Mouse (Mus musculus): ENCODE data around the gene Tas2r114.

The Tas2r114 gene

DNA sequence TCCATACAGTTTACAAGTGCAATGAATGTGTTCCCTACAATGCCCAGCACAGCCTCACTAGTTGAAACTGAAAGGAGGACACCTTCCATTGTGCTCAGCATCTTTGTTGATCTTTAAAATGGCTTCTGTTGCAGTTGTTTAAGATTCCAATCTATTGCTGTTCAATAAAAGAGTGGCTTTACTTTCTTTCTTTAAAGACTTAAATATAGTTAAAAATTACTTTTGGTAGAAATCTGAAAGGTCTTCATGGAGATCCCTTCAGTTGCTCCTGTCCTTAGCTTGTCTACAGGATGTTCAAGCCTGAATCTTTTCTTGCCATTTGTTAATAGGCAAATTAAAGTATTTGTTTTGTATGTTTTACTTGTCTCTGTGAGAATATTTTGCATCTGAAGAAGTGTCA lies at the start of gene Tas2r114:
Gene Tas2r114 (minus strand): TSS at position 101 of the 400 bp plus-strand sequence.
- no peak for DNase-seq (ENCODE audit: low read depth, low spot score)

DNA sequence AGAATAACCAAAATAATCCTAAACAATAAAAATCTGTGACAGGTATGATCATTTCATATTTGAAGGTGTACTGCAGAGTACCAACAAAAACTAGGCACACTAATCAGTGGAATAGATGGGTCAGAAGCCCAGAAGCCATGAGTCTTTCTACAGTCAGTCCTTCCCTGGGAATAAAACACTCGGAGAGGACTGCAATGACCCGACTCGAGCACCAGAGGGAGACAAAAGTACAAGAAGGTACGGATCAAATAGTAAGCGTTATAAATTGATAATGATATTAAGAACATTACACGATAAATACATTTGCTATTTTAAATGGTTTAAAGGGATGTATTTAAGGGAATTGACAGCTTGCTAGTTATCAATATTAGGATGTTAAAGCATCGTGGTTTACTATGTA lies 22.9 kb upstream of the Tas2r114 start:
- peak; percentile 57 for DNase-seq (ENCODE audit: low read depth, low spot score)

DNA sequence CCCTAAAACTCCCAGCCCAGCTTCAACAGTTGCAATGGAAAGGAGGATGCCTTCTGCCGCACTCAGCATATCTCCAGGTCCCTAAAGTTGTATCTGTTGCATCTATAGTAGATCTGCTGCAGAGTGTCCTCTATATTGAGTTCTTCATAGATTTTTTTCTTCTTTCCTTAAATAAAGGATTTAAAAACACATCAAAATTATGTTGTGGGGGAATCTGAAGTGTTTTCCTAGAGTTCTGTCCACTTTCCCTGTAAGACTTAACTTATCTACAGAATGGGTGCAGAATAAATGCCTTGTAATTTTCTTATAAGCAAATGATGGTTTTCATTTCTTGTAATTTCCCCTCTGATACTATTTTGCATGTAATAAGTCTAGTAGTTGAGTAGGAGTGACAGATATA lies 2.5 kb downstream of the Tas2r114 start, which contains the start of gene Tas2r105:
Gene Tas2r105 (minus strand): TSS at position 101 of the 400 bp plus-strand sequence.
- DNase-seq (ENCODE audit: low read depth, low spot score) = no peak

DNA sequence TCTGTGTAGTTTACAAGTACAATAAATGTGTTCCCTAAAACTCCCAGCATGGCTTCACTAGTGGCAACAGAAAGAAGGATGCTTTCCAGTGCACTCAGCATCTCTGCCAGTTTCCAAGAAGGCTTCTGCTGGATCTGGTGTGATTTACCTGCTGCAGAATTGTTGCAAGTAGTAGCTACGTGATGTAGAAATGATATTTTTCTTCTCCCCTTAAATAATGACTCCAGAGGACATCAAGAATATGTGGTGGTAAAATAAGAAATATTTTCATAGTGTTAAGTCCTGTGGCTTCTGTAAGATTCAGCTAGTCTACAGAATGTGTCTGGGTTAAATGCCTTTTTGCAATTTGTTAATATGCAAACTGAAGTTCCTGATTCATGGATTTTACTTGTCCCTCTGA lies 4.2 kb downstream of the Tas2r114 start, which contains the start of gene Tas2r104:
Gene Tas2r104 (minus strand): TSS at position 101 of the 400 bp plus-strand sequence.
- no peak for DNase-seq (ENCODE audit: low read depth, low spot score)

GRCm38 (mm10) chr6:131678786-131679185 lies 11.1 kb downstream of the Tas2r114 start, which contains the start of gene Tas2r106:
Tas2r106 (minus strand) TSS chr6:131678886.
- no peak for DNase-seq (ENCODE audit: low read depth, low spot score)

DNA sequence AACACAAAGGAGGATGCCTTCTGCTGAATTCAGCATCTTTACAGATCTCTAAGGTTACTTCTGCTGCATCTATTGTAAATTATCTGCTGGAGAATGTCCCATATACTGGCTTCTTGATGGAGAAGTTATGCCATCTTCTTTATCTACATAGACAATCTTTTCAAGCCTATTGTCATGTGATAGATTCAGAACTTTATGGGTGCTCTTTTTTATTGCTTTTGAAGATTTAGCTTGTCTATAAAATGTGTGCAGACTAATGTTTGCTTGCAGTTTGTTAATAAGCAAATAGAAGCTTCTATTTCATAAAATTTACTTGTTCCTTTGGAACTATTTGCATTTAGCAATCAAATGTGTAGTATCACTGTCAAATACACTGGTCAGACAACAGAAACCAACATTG lies 29.8 kb downstream of the Tas2r114 start, which contains the start of gene Tas2r107:
Gene Tas2r107 (minus strand): TSS at position 101 of the 400 bp plus-strand sequence.
- DNase-seq (ENCODE audit: low read depth, low spot score) = no peak
